Mouse (Mus musculus): ENCODE results near the gene Rps23.
"Not testable (repeated sequence)": the region's sequence is repeated elsewhere in the genome, so short reads cannot be mapped to it uniquely, and the experiment has no call there.

Rps23 gene

GRCm38 (mm10) chr13:90922751-90923612, at the start of gene Rps23:
TSS of gene Rps23 (plus strand) at chr13:90922958.
- DNase-seq (ENCODE audit: low read depth), result peak; percentile 90

- no peak for DNase-seq (ENCODE audit: low read depth)
Observed at GRCm38 (mm10) chr13:90881727-90882429, 40.9 kb upstream of the Rps23 start.

- DNase-seq (ENCODE audit: low read depth), result peak; percentile 11
Observed at GRCm38 (mm10) chr13:90885856-90886532, 36.8 kb upstream of the Rps23 start.

- DNase-seq (ENCODE audit: low read depth), result peak; percentile 54
Observed at GRCm38 (mm10) chr13:90886568-90886983, 36.2 kb upstream of the Rps23 start.

- peak; percentile 33 for DNase-seq (ENCODE audit: low read depth)
Observed at GRCm38 (mm10) chr13:90890111-90890510, 32.6 kb upstream of the Rps23 start.

- no peak for DNase-seq (ENCODE audit: low read depth)
Observed at GRCm38 (mm10) chr13:90894819-90895218, 27.9 kb upstream of the Rps23 start.

GRCm38 (mm10) chr13:90896098-90896497, 26.7 kb upstream of the Rps23 start:
- no peak for DNase-seq (ENCODE audit: low read depth)

GRCm38 (mm10) chr13:90896821-90897220, 25.9 kb upstream of the Rps23 start:
- no peak for DNase-seq (ENCODE audit: low read depth)

GRCm38 (mm10) chr13:90905176-90905575, 17.6 kb upstream of the Rps23 start, which contains the start of gene Atp6ap1l:
TSS of gene Atp6ap1l (minus strand) at chr13:90905355.
- DNase-seq (ENCODE audit: low read depth), result no peak

- DNase-seq (ENCODE audit: low read depth), result no peak
Observed at GRCm38 (mm10) chr13:90907376-90907775, 15.4 kb upstream of the Rps23 start.

GRCm38 (mm10) chr13:90912760-90913674, 9.7 kb upstream of the Rps23 start:
- DNase-seq (ENCODE audit: low read depth), result no peak

GRCm38 (mm10) chr13:90913675-90914192, 9.0 kb upstream of the Rps23 start:
- DNase-seq (ENCODE audit: low read depth), result no peak

- no peak for DNase-seq (ENCODE audit: low read depth)
Observed at GRCm38 (mm10) chr13:90914721-90915120, 8.0 kb upstream of the Rps23 start.

GRCm38 (mm10) chr13:90923617-90924016, 859 bp downstream of the Rps23 start:
- DNase-seq (ENCODE audit: low read depth), result not testable (repeated sequence)

GRCm38 (mm10) chr13:90924072-90924471, 1.3 kb downstream of the Rps23 start:
- DNase-seq (ENCODE audit: low read depth), result no peak

- no peak for DNase-seq (ENCODE audit: low read depth)
Observed at GRCm38 (mm10) chr13:90925191-90925590, 2.4 kb downstream of the Rps23 start.

GRCm38 (mm10) chr13:90926125-90926765, 3.5 kb downstream of the Rps23 start:
- DNase-seq (ENCODE audit: low read depth), result no peak

GRCm38 (mm10) chr13:90926938-90927633, 4.3 kb downstream of the Rps23 start:
- DNase-seq (ENCODE audit: low read depth), result no peak

- not testable (repeated sequence) for DNase-seq (ENCODE audit: low read depth)
Observed at GRCm38 (mm10) chr13:90928266-90928665, 5.5 kb downstream of the Rps23 start.

GRCm38 (mm10) chr13:90929847-90930246, 7.1 kb downstream of the Rps23 start:
- DNase-seq (ENCODE audit: low read depth), result peak; percentile 75

Data from c-Kit-positive CD71-positive TER-119-negative erythroid progenitor cells, embryonic 14.5 days (primary cell).